Mouse (Mus musculus) right cerebral cortex, postnatal 36 days (tissue): ENCODE data around the gene Tex50.

ENCODE experiments used
- DNase-seq, 2 experiments: peaks; one replicate each; pipeline ENCODE4 v3.0.0; 2022; ENCODE audit warnings: low spot score in 2 of 2, mixed read lengths in 1 of 2

The Tex50 gene

GRCm38 (mm10) chr1:161122661-161123418 lies 36.3 kb downstream of the Tex50 start:
- DNase-seq: no peak

- no peak for DNase-seq
Measured at GRCm38 (mm10) chr1:161114591-161114990, 44.5 kb downstream of the Tex50 start.

GRCm38 (mm10) chr1:161109216-161109615 lies 49.9 kb downstream of the Tex50 start:
- no peak for DNase-seq
